Mouse (Mus musculus): Measurements from ENCODE around the gene Bnc2. TPM values are rescaled to one million over a fixed set of nuclear protein-coding genes. Genes with fewer than 3 reads are reported as not detected.

Gene Bnc2
- polyA plus RNA-seq, 1 experiment from 2014 or later, result 3.4 TPM

GRCm38 (mm10) chr4:84527066-84527933 is 147.8 kb downstream of the Bnc2 start:
- WGBS, result 40% methylated on average over 15 of the region's 15 CpGs
- H3K36me3 ChIP-seq (ENCODE audit: control insufficient read depth, insufficient read depth, low read length), result no peaks in the 10 kb centered on the region
- peaks cover 10% of the 10 kb centered on the region for H3K4me1 ChIP-seq (replicated peaks; ENCODE audit: control insufficient read depth, insufficient read depth, low read length)
- no peak overlapping the region for H3K4me3 ChIP-seq (ENCODE audit: low read length)
- H3K27me3 ChIP-seq (ENCODE audit: control insufficient read depth, insufficient read depth, low read depth, low read length), result peaks cover 5% of the 10 kb centered on the region
- no peak for ATAC-seq (ENCODE audit: low read depth)
- H3K9me3 ChIP-seq (ENCODE audit: control insufficient read depth, low read length), result no peaks in the 10 kb centered on the region
- no peak overlapping the region for H3K4me2 ChIP-seq (ENCODE audit: low read depth, low read length)
- no peak overlapping the region for H3K27ac ChIP-seq (ENCODE audit: low read length)
- no peak overlapping the region for H3K9ac ChIP-seq (ENCODE audit: low read length)

- Histone ChIP-seq H3K9me3 (ENCODE audit: control insufficient read depth, low read length) (no peaks in the 10 kb centered on the region), H3K4me1 (replicated peaks; ENCODE audit: control insufficient read depth, insufficient read depth, low read length) (peaks cover 10% of the 10 kb centered on the region), H3K27me3 (ENCODE audit: control insufficient read depth, insufficient read depth, low read depth, low read length) (peaks cover 5% of the 10 kb centered on the region), H3K36me3 (ENCODE audit: control insufficient read depth, insufficient read depth, low read length) (no peaks in the 10 kb centered on the region), H3K4me2 (ENCODE audit: low read depth, low read length) (no peak overlapping the region), H3K4me3 (ENCODE audit: low read length) (no peak overlapping the region), H3K9ac (ENCODE audit: low read length) (no peak overlapping the region), H3K27ac (ENCODE audit: low read length) (peak overlapping the region; percentile 52)
- ATAC-seq (ENCODE audit: low read depth), result peak; percentile 57
- 33% methylated on average over 4 of the region's 4 CpGs for WGBS
Measured at GRCm38 (mm10) chr4:84523651-84524221, 151.3 kb downstream of the Bnc2 start.

DNA sequence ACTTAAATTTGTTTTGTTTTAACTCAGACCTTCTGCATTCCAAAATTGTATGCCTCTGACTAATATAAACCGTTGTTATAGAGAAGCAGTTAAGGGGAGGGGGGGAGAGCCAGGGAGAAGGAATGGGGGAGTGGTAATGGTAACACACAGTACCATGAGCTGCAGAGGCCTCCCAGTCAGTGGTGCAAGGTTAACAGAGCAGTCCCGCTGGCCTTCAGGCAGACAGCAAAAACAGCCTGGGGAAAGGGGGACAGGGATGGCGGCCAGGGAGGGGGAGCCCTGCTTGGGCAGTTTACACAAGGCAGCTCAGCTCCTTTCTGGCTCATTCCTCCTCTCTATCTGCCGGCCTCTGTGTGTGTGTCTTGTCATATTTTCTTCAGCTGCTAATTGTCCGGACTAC is 151.9 kb downstream of the Bnc2 start:
- Histone ChIP-seq H3K27ac (ENCODE audit: low read length) (peak overlapping the region; percentile 52), H3K4me3 (ENCODE audit: low read length) (no peak overlapping the region), H3K36me3 (ENCODE audit: control insufficient read depth, insufficient read depth, low read length) (no peaks in the 10 kb centered on the region), H3K27me3 (ENCODE audit: control insufficient read depth, insufficient read depth, low read depth, low read length) (peaks cover 5% of the 10 kb centered on the region), H3K4me1 (replicated peaks; ENCODE audit: control insufficient read depth, insufficient read depth, low read length) (peaks cover 10% of the 10 kb centered on the region), H3K9me3 (ENCODE audit: control insufficient read depth, low read length) (no peaks in the 10 kb centered on the region), H3K4me2 (ENCODE audit: low read depth, low read length) (no peak overlapping the region), H3K9ac (ENCODE audit: low read length) (no peak overlapping the region)
- ATAC-seq (ENCODE audit: low read depth), result peak; percentile 90
- WGBS, result 5% methylated on average over 5 of the region's 5 CpGs

GRCm38 (mm10) chr4:84521562-84521961 is 153.5 kb downstream of the Bnc2 start:
- Histone ChIP-seq H3K4me2 (ENCODE audit: low read depth, low read length) (no peak overlapping the region), H3K36me3 (ENCODE audit: control insufficient read depth, insufficient read depth, low read length) (no peaks in the 10 kb centered on the region), H3K27ac (ENCODE audit: low read length) (no peak overlapping the region), H3K9me3 (ENCODE audit: control insufficient read depth, low read length) (no peaks in the 10 kb centered on the region), H3K9ac (ENCODE audit: low read length) (no peak overlapping the region), H3K4me1 (replicated peaks; ENCODE audit: control insufficient read depth, insufficient read depth, low read length) (peaks cover 10% of the 10 kb centered on the region), H3K4me3 (ENCODE audit: low read length) (no peak overlapping the region), H3K27me3 (ENCODE audit: control insufficient read depth, insufficient read depth, low read depth, low read length) (no peaks in the 10 kb centered on the region)
- no peak for ATAC-seq (ENCODE audit: low read depth)
- 80% methylated on average over 5 of the region's 5 CpGs for WGBS

DNA sequence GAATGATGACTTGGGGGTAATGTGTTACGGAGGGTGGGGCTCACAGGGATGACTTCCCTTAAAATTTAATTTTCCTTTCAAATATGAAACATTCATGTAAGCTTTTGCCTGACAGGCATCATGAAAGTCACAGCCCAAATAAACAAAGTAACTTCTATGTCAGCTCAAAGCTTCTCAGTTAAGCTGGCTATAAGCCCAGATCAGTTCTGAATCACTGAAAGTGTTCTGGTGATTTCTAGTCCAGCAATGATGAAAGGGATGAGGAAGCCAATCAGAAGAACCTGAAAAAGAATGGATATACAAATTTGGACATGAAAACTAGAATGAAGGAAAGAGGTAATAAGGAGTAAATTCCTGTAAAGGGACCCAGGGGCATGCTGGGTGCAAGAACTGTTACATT is 164.6 kb downstream of the Bnc2 start:
- no peak for ATAC-seq (ENCODE audit: low read depth)
- H3K4me2 ChIP-seq (ENCODE audit: low read depth, low read length), result no peak overlapping the region
- WGBS, result 62% methylated on average over 1 of the region's 1 CpGs
- H3K36me3 ChIP-seq (ENCODE audit: control insufficient read depth, insufficient read depth, low read length), result no peaks in the 10 kb centered on the region
- no peaks in the 10 kb centered on the region for H3K9me3 ChIP-seq (ENCODE audit: control insufficient read depth, low read length)
- H3K9ac ChIP-seq (ENCODE audit: low read length), result no peak overlapping the region
- H3K27me3 ChIP-seq (ENCODE audit: control insufficient read depth, insufficient read depth, low read depth, low read length), result no peaks in the 10 kb centered on the region
- H3K4me1 ChIP-seq (replicated peaks; ENCODE audit: control insufficient read depth, insufficient read depth, low read length), result no peaks in the 10 kb centered on the region
- no peak overlapping the region for H3K27ac ChIP-seq (ENCODE audit: low read length)
- no peak overlapping the region for H3K4me3 ChIP-seq (ENCODE audit: low read length)

DNA sequence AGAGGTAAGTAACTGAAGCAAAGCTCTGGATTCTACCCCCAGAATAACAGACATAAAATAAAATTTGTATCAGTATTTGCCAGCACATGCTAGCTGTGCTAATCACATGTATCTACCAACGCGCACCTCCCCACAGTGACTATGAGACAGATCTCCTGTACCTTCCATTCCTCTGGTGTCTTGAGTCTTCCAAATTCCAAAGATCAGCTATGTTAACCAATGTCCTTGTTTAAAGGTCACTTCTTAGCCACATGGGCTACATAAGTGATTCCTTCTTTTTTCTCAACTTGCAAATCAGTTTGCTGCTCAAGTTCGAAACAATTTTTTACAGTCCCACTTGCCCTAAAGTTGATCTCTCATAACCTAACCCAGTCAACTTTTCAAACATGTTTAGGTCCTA is 167.5 kb downstream of the Bnc2 start:
- Histone ChIP-seq H3K27ac (ENCODE audit: low read length) (no peak overlapping the region), H3K27me3 (ENCODE audit: control insufficient read depth, insufficient read depth, low read depth, low read length) (no peaks in the 10 kb centered on the region), H3K9me3 (ENCODE audit: control insufficient read depth, low read length) (no peaks in the 10 kb centered on the region), H3K9ac (ENCODE audit: low read length) (no peak overlapping the region), H3K36me3 (ENCODE audit: control insufficient read depth, insufficient read depth, low read length) (no peaks in the 10 kb centered on the region), H3K4me1 (replicated peaks; ENCODE audit: control insufficient read depth, insufficient read depth, low read length) (no peaks in the 10 kb centered on the region), H3K4me3 (ENCODE audit: low read length) (no peak overlapping the region), H3K4me2 (ENCODE audit: low read depth, low read length) (no peak overlapping the region)
- ATAC-seq (ENCODE audit: low read depth), result no peak
- 92% methylated on average over 3 of the region's 3 CpGs for WGBS

DNA sequence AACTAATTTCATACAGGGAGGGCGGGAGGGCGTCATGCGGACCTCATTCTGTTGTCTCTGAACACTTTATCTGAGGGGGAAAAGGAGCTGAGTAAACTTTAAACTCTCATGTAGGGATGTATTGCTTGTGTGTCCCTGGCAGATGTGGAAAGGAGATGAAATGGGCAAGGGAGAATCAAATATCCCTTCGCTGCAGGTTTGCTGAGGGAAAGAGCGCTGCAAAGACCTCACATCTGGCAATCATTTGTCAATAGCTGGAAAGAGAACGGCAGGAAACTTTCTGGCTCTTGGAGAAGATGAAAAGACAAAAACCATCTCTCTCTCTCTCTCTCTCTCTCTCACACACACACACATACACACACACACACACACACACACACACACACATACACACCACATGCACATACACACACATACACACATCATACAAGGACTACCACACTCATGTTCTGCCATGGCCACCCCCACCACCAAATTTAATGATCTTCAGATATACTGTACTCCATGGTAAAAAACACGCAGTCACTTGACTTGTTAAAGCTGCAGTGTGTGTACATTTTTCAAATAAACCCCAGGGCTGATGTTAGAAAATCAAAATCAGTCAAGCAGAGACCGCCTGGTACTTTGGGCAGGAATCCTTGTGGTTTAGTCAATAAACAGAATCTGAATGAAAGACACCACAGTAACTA is 172.3 kb downstream of the Bnc2 start:
- WGBS, result 52% methylated on average over 8 of the region's 8 CpGs
- Histone ChIP-seq H3K4me2 (ENCODE audit: low read depth, low read length) (no peak overlapping the region), H3K9ac (ENCODE audit: low read length) (no peak overlapping the region), H3K4me3 (ENCODE audit: low read length) (no peak overlapping the region), H3K36me3 (ENCODE audit: control insufficient read depth, insufficient read depth, low read length) (no peaks in the 10 kb centered on the region), H3K27me3 (ENCODE audit: control insufficient read depth, insufficient read depth, low read depth, low read length) (no peaks in the 10 kb centered on the region), H3K27ac (ENCODE audit: low read length) (no peak overlapping the region), H3K4me1 (replicated peaks; ENCODE audit: control insufficient read depth, insufficient read depth, low read length) (no peaks in the 10 kb centered on the region), H3K9me3 (ENCODE audit: control insufficient read depth, low read length) (no peaks in the 10 kb centered on the region)
- no peak for ATAC-seq (ENCODE audit: low read depth)

- WGBS, result 34% methylated on average over 4 of the region's 4 CpGs
- H3K4me1 ChIP-seq (replicated peaks; ENCODE audit: control insufficient read depth, insufficient read depth, low read length), result no peaks in the 10 kb centered on the region
- no peaks in the 10 kb centered on the region for H3K36me3 ChIP-seq (ENCODE audit: control insufficient read depth, insufficient read depth, low read length)
- no peak overlapping the region for H3K4me2 ChIP-seq (ENCODE audit: low read depth, low read length)
- H3K27me3 ChIP-seq (ENCODE audit: control insufficient read depth, insufficient read depth, low read depth, low read length), result no peaks in the 10 kb centered on the region
- H3K4me3 ChIP-seq (ENCODE audit: low read length), result no peak overlapping the region
- no peak for ATAC-seq (ENCODE audit: low read depth)
- no peaks in the 10 kb centered on the region for H3K9me3 ChIP-seq (ENCODE audit: control insufficient read depth, low read length)
- H3K27ac ChIP-seq (ENCODE audit: low read length), result no peak overlapping the region
- no peak overlapping the region for H3K9ac ChIP-seq (ENCODE audit: low read length)
Measured at GRCm38 (mm10) chr4:84500796-84501349, 174.2 kb downstream of the Bnc2 start.

DNA sequence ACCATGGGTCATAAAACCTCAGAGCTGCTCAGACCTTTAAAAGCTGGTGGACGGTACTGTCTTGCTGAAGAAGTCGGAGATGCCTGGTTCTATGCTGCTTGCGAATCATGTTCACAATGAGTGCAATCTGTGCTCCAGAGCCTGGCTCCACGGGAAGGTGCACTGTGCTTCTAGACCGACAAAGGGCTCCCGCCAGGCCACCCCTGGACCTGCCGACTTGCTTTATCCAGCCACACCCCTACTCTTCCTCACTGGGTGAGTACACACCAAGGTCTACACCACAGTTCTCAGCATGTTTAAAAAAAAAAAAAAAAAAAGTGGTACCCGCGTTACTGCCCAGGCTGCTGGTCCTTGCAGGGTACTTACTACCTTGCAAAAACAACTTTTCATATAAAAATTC is 174.8 kb downstream of the Bnc2 start:
- no peak overlapping the region for H3K4me2 ChIP-seq (ENCODE audit: low read depth, low read length)
- H3K27me3 ChIP-seq (ENCODE audit: control insufficient read depth, insufficient read depth, low read depth, low read length), result no peaks in the 10 kb centered on the region
- H3K4me1 ChIP-seq (replicated peaks; ENCODE audit: control insufficient read depth, insufficient read depth, low read length), result no peaks in the 10 kb centered on the region
- H3K27ac ChIP-seq (ENCODE audit: low read length), result no peak overlapping the region
- H3K4me3 ChIP-seq (ENCODE audit: low read length), result no peak overlapping the region
- ATAC-seq (ENCODE audit: low read depth), result no peak
- 66% methylated on average over 9 of the region's 9 CpGs for WGBS
- H3K9ac ChIP-seq (ENCODE audit: low read length), result no peak overlapping the region
- H3K9me3 ChIP-seq (ENCODE audit: control insufficient read depth, low read length), result no peaks in the 10 kb centered on the region
- no peaks in the 10 kb centered on the region for H3K36me3 ChIP-seq (ENCODE audit: control insufficient read depth, insufficient read depth, low read length)
